Mouse (Mus musculus) stomach, postnatal 0 days (tissue): ENCODE measurements around the gene Gm12169. TPM values are rescaled to one million over a fixed set of nuclear protein-coding genes. Genes with fewer than 3 reads are reported as not detected.

Experiments used
- ATAC-seq: fragments of 200-750 bp; cut with Nextera tagmentation; 2 replicates; pipeline ENCODE4 v1.8.0; 2017; ENCODE audit not compliant: low FRiP score, low TSS enrichment
- DNase-seq: peaks from one replicate; pipeline ENCODE4 v3.0.0-alpha.2; 2016; ENCODE audit warnings: low spot score
- H3K27ac ChIP-seq: fragments of 300-500 bp; sonication (generic); replicated peaks from 2 replicates; pipeline ENCODE4 v1.5.1; 2014; ENCODE audit warnings: mild to moderate bottlenecking, control low read depth
- H3K27me3 ChIP-seq: fragments of 300-500 bp; sonication (generic); 2 replicates; pipeline ENCODE4 v1.6.1; 2014; ENCODE audit warnings: low read length; ENCODE audit not compliant: control insufficient read depth, insufficient read depth
- H3K36me3 ChIP-seq: fragments of 300-500 bp; sonication (generic); 2 replicates; pipeline ENCODE4 v1.6.1; 2014; ENCODE audit warnings: low read length, mixed read lengths; ENCODE audit not compliant: control insufficient read depth, insufficient read depth
- H3K4me1 ChIP-seq: fragments of 300-500 bp; sonication (generic); replicated peaks from 2 replicates; pipeline ENCODE4 v1.6.1; 2014; ENCODE audit warnings: antibody characterized with exemption; ENCODE audit not compliant: control insufficient read depth, insufficient read depth
- H3K4me2 ChIP-seq: fragments of 300-500 bp; sonication (generic); replicated peaks from 2 replicates; pipeline ENCODE4 v1.6.1; 2014; ENCODE audit warnings: low read depth, mild to moderate bottlenecking, control low read depth, moderate library complexity
- H3K4me3 ChIP-seq: fragments of 300-500 bp; sonication (generic); 2 replicates; pipeline ENCODE4 v1.5.1; 2014; ENCODE audit warnings: low read depth, low read length, control low read depth
- H3K9ac ChIP-seq: fragments of 300-500 bp; sonication (generic); 2 replicates; pipeline ENCODE4 v1.6.1; 2014; ENCODE audit warnings: mild to moderate bottlenecking, low read length, control low read depth, mixed read lengths
- H3K9me3 ChIP-seq: fragments of 300-500 bp; sonication (generic); 2 replicates; pipeline ENCODE4 v1.6.1; 2016; ENCODE audit warnings: low read length; ENCODE audit not compliant: control insufficient read depth
- CTCF ChIP-seq: IDR thresholded peaks from 2 replicates; pipeline ENCODE4 v1.5.1; 2016; ENCODE audit warnings: antibody characterized with exemption, low read depth, mild to moderate bottlenecking, moderate library complexity
- EP300 ChIP-seq: optimal IDR thresholded peaks from 2 replicates; pipeline ENCODE3; 2016; ENCODE audit warnings: antibody characterized with exemption
- WGBS: fragments of 180-500 bp; shearing (Covaris S2); extraction: QIAGEN DNeasy Blood & Tissue Kit; methylation state at CpG from one replicate; pipeline ENCODE4 v1.1.7; 2014; 5-methylcytosine and 5-hydroxymethylcytosine counted together
- polyA plus RNA-seq: library from polyadenylated mRNA; unstranded; fragments of >200 nt; fragmentation: Nextera tagmentation; extraction: Ambion mirVana; gene quantifications from 2 replicates; pipeline ENCODE4 v1.2.1, GENCODE M21; 2015

Gene Gm12169
- polyA plus RNA-seq, 1 experiment from 2014 or later: not detected

GRCm38 (mm10) chr11:46569107-46569506, 45.1 kb downstream of the Gm12169 start:
- no peaks in the 10 kb centered on the region for H3K4me1 ChIP-seq
- ATAC-seq (no peak), DNase-seq (no peak)
- no peaks in the 10 kb centered on the region for H3K36me3 ChIP-seq
- TF ChIP-seq EP300 (no peak), CTCF (0 out of 2 replicates have a peak, but pooled peaks have one; percentile 11)
- H3K4me2 ChIP-seq: no peak overlapping the region
- WGBS: 71% methylated on average over 1 of the region's 1 CpGs
- H3K27me3 ChIP-seq: no peaks in the 10 kb centered on the region
- H3K9ac ChIP-seq: no peak overlapping the region
- H3K27ac ChIP-seq: no peak overlapping the region
- no peaks in the 10 kb centered on the region for H3K9me3 ChIP-seq
- no peak overlapping the region for H3K4me3 ChIP-seq

GRCm38 (mm10) chr11:46571327-46571726, 47.3 kb downstream of the Gm12169 start, which contains the start of gene BC053393:
TSS of gene BC053393 (plus strand) at chr11:46571536.
- TF ChIP-seq EP300 (no peak), CTCF (no peak)
- WGBS: 50% methylated on average over 1 of the region's 1 CpGs
- no peaks in the 10 kb centered on the region for H3K27me3 ChIP-seq
- H3K27ac ChIP-seq: no peak within 1 kb of the TSS
- no peak within 1 kb of the TSS for H3K4me3 ChIP-seq
- H3K9ac ChIP-seq: no peak within 1 kb of the TSS
- ATAC-seq (no peak), DNase-seq (no peak)
- no peaks in the 10 kb centered on the region for H3K4me1 ChIP-seq
- no peaks in the 10 kb centered on the region for H3K9me3 ChIP-seq
- no peak within 1 kb of the TSS for H3K4me2 ChIP-seq
- H3K36me3 ChIP-seq: no peaks in the 10 kb centered on the region

GRCm38 (mm10) chr11:46578771-46579281, 54.8 kb downstream of the Gm12169 start:
- TF ChIP-seq CTCF (no peak), EP300 (no peak)
- H3K36me3 ChIP-seq: no peaks in the 10 kb centered on the region

GRCm38 (mm10) chr11:46580428-46580827, 56.4 kb downstream of the Gm12169 start:
- 60% methylated on average over 3 of the region's 3 CpGs for WGBS
- no peak overlapping the region for H3K4me2 ChIP-seq
- H3K9ac ChIP-seq: no peak overlapping the region
- H3K4me1 ChIP-seq: no peaks in the 10 kb centered on the region
- no peaks in the 10 kb centered on the region for H3K9me3 ChIP-seq
- no peaks in the 10 kb centered on the region for H3K27me3 ChIP-seq
- no peak overlapping the region for H3K27ac ChIP-seq
- no peak for TF ChIP-seq CTCF
- no peak for TF ChIP-seq EP300
- DNase-seq (no peak), ATAC-seq (no peak)
- no peak overlapping the region for H3K4me3 ChIP-seq
- H3K36me3 ChIP-seq: no peaks in the 10 kb centered on the region

More at GRCm38 (mm10) chr11:46578771-46579281, 54.8 kb downstream of the Gm12169 start:
- H3K4me1 ChIP-seq: no peaks in the 10 kb centered on the region
- no peak overlapping the region for H3K9ac ChIP-seq
- DNase-seq: no peak
- no peaks in the 10 kb centered on the region for H3K9me3 ChIP-seq
- no peaks in the 10 kb centered on the region for H3K27me3 ChIP-seq
- no peak overlapping the region for H3K27ac ChIP-seq
- H3K4me3 ChIP-seq: no peak overlapping the region
- WGBS: 40% methylated on average over 5 of the region's 5 CpGs
- ATAC-seq: no peak
- no peak overlapping the region for H3K4me2 ChIP-seq

- TF ChIP-seq EP300: no peak
- TF ChIP-seq CTCF: no peak
- DNase-seq (no peak), ATAC-seq (no peak)
- 66% methylated on average over 5 of the region's 5 CpGs for WGBS
- no peak overlapping the region for H3K4me2 ChIP-seq
- H3K4me1 ChIP-seq: no peaks in the 10 kb centered on the region
- no peak overlapping the region for H3K4me3 ChIP-seq
- no peaks in the 10 kb centered on the region for H3K27me3 ChIP-seq
- H3K27ac ChIP-seq: no peak overlapping the region
- no peak overlapping the region for H3K9ac ChIP-seq
- H3K9me3 ChIP-seq: no peaks in the 10 kb centered on the region
- H3K36me3 ChIP-seq: no peaks in the 10 kb centered on the region
Measured at GRCm38 (mm10) chr11:46582741-46583140, 58.7 kb downstream of the Gm12169 start.

Other genes starting within 250 kb of the Gm12169 start
- gene Cyfip2, start 211.4 kb upstream of the Gm12169 start, polyA plus RNA-seq: 2.8 and 3.0 TPM in 2 replicates
- 0.05 and 0.06 TPM in 2 replicates for gene Itk, start 134.7 kb upstream of the Gm12169 start, polyA plus RNA-seq
- not detected in 2 replicates for gene Fam71b, start 127.7 kb upstream of the Gm12169 start, polyA plus RNA-seq
- gene Med7, start 87.3 kb upstream of the Gm12169 start, polyA plus RNA-seq: 41.5 and 43.2 TPM in 2 replicates
- gene Havcr2, start 69.3 kb upstream of the Gm12169 start, polyA plus RNA-seq: 0.06 and 0.07 TPM in 2 replicates
- gene BC053393, start 47.3 kb downstream of the Gm12169 start, polyA plus RNA-seq: not detected in 2 replicates
- not detected in 2 replicates for gene Dppa1, start 105.0 kb downstream of the Gm12169 start, polyA plus RNA-seq
- gene Timd2, start 182.8 kb downstream of the Gm12169 start, polyA plus RNA-seq: 0.17 TPM in 1 of 2 replicates, not detected in the other
- gene Havcr1, start 210.9 kb downstream of the Gm12169 start, polyA plus RNA-seq: not detected in 2 replicates